Mouse (Mus musculus) stomach, postnatal 0 days (tissue): ENCODE measurements around the gene Gabarap.

Source experiments
- CTCF ChIP-seq: IDR thresholded peaks from 2 replicates; pipeline ENCODE4 v1.5.1; 2016; ENCODE audit warnings: antibody characterized with exemption, low read depth, mild to moderate bottlenecking, moderate library complexity
- EP300 ChIP-seq: optimal IDR thresholded peaks from 2 replicates; pipeline ENCODE3; 2016; ENCODE audit warnings: antibody characterized with exemption

- TF ChIP-seq CTCF (no peak), EP300 (no peak)
These were observed 24.0 kb upstream of the Gabarap start for GRCm38 (mm10) chr11:69966860-69967517.
